Mouse (Mus musculus) liver, embryonic 16.5 days (tissue): ENCODE measurements around the gene Mylk2. TPM values are rescaled to one million over a fixed set of nuclear protein-coding genes. Genes with fewer than 3 reads are reported as not detected.

ENCODE experiments used
- ATAC-seq: fragments of 200-750 bp; cut with Nextera tagmentation; 2 replicates; pipeline ENCODE4 v1.8.0; 2017; ENCODE audit warnings: low read depth, mild to moderate bottlenecking, moderate number of reproducible peaks, moderate library complexity
- H3K27ac ChIP-seq: fragments of 300-500 bp; sonication (generic); 2 replicates; pipeline ENCODE4 v1.5.1; 2014; ENCODE audit warnings: mild to moderate bottlenecking, low read length
- H3K27me3 ChIP-seq: fragments of 300-500 bp; sonication (generic); 2 replicates; pipeline ENCODE4 v1.6.1; 2014; ENCODE audit warnings: low read depth, low read length, mixed read lengths; ENCODE audit not compliant: control insufficient read depth, insufficient read depth
- H3K36me3 ChIP-seq: fragments of 300-500 bp; sonication (generic); 2 replicates; pipeline ENCODE4 v1.6.1; 2014; ENCODE audit warnings: mild to moderate bottlenecking; ENCODE audit not compliant: control insufficient read depth, insufficient read depth
- H3K4me1 ChIP-seq: fragments of 300-500 bp; sonication (generic); 2 replicates; pipeline ENCODE4 v1.6.1; 2014; ENCODE audit warnings: low read depth, low read length, mixed read lengths; ENCODE audit not compliant: control insufficient read depth
- H3K4me2 ChIP-seq: fragments of 300-500 bp; sonication (generic); 2 replicates; pipeline ENCODE4 v1.6.1; 2014; ENCODE audit warnings: low read depth, low read length, mixed read lengths
- H3K4me3 ChIP-seq: fragments of 300-500 bp; sonication (generic); 2 replicates; pipeline ENCODE4 v1.5.1; 2014; ENCODE audit warnings: low read depth, mild to moderate bottlenecking, low read length
- H3K9ac ChIP-seq: fragments of 300-500 bp; sonication (generic); 2 replicates; pipeline ENCODE4 v1.6.1; 2014; ENCODE audit warnings: low read depth, low read length
- H3K9me3 ChIP-seq: fragments of 300-500 bp; sonication (generic); replicated peaks from 2 replicates; pipeline ENCODE4 v1.6.1; 2016; ENCODE audit warnings: low read length; ENCODE audit not compliant: control insufficient read depth
- WGBS: fragments of 180-500 bp; shearing (Covaris S2); extraction: QIAGEN DNeasy Blood & Tissue Kit; methylation state at CpG from one replicate; pipeline ENCODE4 v1.1.7; 2014; ENCODE audit not compliant: insufficient replicate concordance; 5-methylcytosine and 5-hydroxymethylcytosine counted together
- polyA plus RNA-seq: library from polyadenylated mRNA; unstranded; fragments of >200 nt; fragmentation: Nextera tagmentation; extraction: Ambion mirVana; gene quantifications from 2 replicates; pipeline ENCODE4 v1.2.1, GENCODE M21; 2015

Gene Mylk2
- polyA plus RNA-seq, 1 experiment from 2014 or later, result 0.24 TPM

GRCm38 (mm10) chr2:152947098-152947497 is 35.9 kb downstream of the Mylk2 start:
- no peak overlapping the region for H3K27ac ChIP-seq
- no peak overlapping the region for H3K9ac ChIP-seq
- H3K36me3 ChIP-seq, result no peaks in the 10 kb centered on the region
- WGBS, result 44% methylated on average over 7 of the region's 7 CpGs
- no peak overlapping the region for H3K4me3 ChIP-seq
- no peaks in the 10 kb centered on the region; the same call in 1 of the 2 replicates for H3K4me1 ChIP-seq
- H3K4me2 ChIP-seq, result no peak overlapping the region
- H3K27me3 ChIP-seq, result peaks cover 55% of the 10 kb centered on the region
- no peaks in the 10 kb centered on the region for H3K9me3 ChIP-seq
- no peak for ATAC-seq

GRCm38 (mm10) chr2:152948438-152949020 is 37.4 kb downstream of the Mylk2 start:
- WGBS, result 61% methylated on average over 5 of the region's 5 CpGs
- Histone ChIP-seq H3K4me2 (no peak overlapping the region), H3K9me3 (no peaks in the 10 kb centered on the region), H3K4me3 (no peak overlapping the region), H3K27ac (no peak overlapping the region), H3K4me1 (no peaks in the 10 kb centered on the region), H3K9ac (no peak overlapping the region), H3K36me3 (no peaks in the 10 kb centered on the region), H3K27me3 (peaks cover 49% of the 10 kb centered on the region)
- no peak for ATAC-seq

- peaks cover 35% of the 10 kb centered on the region for H3K27me3 ChIP-seq
- no peak overlapping the region; the same call in 1 of the 2 replicates for H3K4me3 ChIP-seq
- H3K4me2 ChIP-seq, result no peak overlapping the region; the same call in 1 of the 2 replicates
- no peak overlapping the region for H3K9ac ChIP-seq
- H3K4me1 ChIP-seq, result no peaks in the 10 kb centered on the region
- H3K9me3 ChIP-seq, result no peaks in the 10 kb centered on the region
- H3K27ac ChIP-seq, result no peak overlapping the region
- H3K36me3 ChIP-seq, result no peaks in the 10 kb centered on the region
- ATAC-seq, result no peak
- 36% methylated on average over 11 of the region's 11 CpGs for WGBS
These were observed 39.4 kb downstream of the Mylk2 start for GRCm38 (mm10) chr2:152950358-152951064.

GRCm38 (mm10) chr2:152951065-152951849 is 40.1 kb downstream of the Mylk2 start, which contains the start of gene Dusp15:
Gene Dusp15, minus strand, starts transcription at chr2:152951698.
- 2% methylated on average over 40 of the region's 54 CpGs for WGBS
- Histone ChIP-seq H3K4me3 (peak within 1 kb of the TSS; percentile 57), H3K9ac (0 out of 2 replicates have a peak within 1 kb of the TSS, but pooled peaks have one; percentile 28), H3K36me3 (no peaks in the 10 kb centered on the region), H3K27ac (no peak within 1 kb of the TSS), H3K9me3 (no peaks in the 10 kb centered on the region), H3K4me1 (no peaks in the 10 kb centered on the region), H3K27me3 (peaks cover 32% of the 10 kb centered on the region), H3K4me2 (peak within 1 kb of the TSS; percentile 71)
- ATAC-seq, result no peak

- Histone ChIP-seq H3K27ac (no peak overlapping the region), H3K4me2 (peak overlapping the region; percentile 71), H3K9ac (0 out of 2 replicates have a peak overlapping the region, but pooled peaks have one; percentile 28), H3K4me3 (peak overlapping the region; percentile 57), H3K4me1 (no peaks in the 10 kb centered on the region), H3K9me3 (no peaks in the 10 kb centered on the region), H3K36me3 (no peaks in the 10 kb centered on the region), H3K27me3 (peaks cover 32% of the 10 kb centered on the region)
- ATAC-seq, result no peak
- WGBS, result 16% methylated on average over 13 of the region's 13 CpGs
These were observed 40.9 kb downstream of the Mylk2 start for GRCm38 (mm10) chr2:152951850-152952720.

GRCm38 (mm10) chr2:152958116-152958515 is 47.0 kb downstream of the Mylk2 start:
- Histone ChIP-seq H3K4me2 (no peak overlapping the region), H3K4me3 (no peak overlapping the region), H3K9me3 (no peaks in the 10 kb centered on the region), H3K27ac (no peak overlapping the region), H3K4me1 (no peaks in the 10 kb centered on the region), H3K27me3 (peaks cover 4% of the 10 kb centered on the region), H3K36me3 (no peaks in the 10 kb centered on the region), H3K9ac (no peak overlapping the region)
- no peak for ATAC-seq
- WGBS, result 43% methylated on average over 3 of the region's 3 CpGs

GRCm38 (mm10) chr2:152962091-152962793 is 51.1 kb downstream of the Mylk2 start, which contains the start of gene Ttll9:
Gene Ttll9, plus strand, starts transcription at chr2:152962485.
- peak within 1 kb of the TSS; percentile 62 for H3K4me2 ChIP-seq
- no peaks in the 10 kb centered on the region for H3K36me3 ChIP-seq
- no peak within 1 kb of the TSS for H3K27ac ChIP-seq
- no peaks in the 10 kb centered on the region for H3K4me1 ChIP-seq
- peak within 1 kb of the TSS; percentile 52 for H3K4me3 ChIP-seq
- under 1% methylated on average over 34 of the region's 34 CpGs for WGBS
- H3K9me3 ChIP-seq, result no peaks in the 10 kb centered on the region
- peaks cover 5% of the 10 kb centered on the region for H3K27me3 ChIP-seq
- H3K9ac ChIP-seq, result no peak within 1 kb of the TSS
- ATAC-seq, result peak; percentile 68

- H3K4me1 ChIP-seq, result no peaks in the 10 kb centered on the region
- H3K36me3 ChIP-seq, result no peaks in the 10 kb centered on the region
- no peak overlapping the region for H3K4me3 ChIP-seq
- no peak overlapping the region for H3K9ac ChIP-seq
- no peak overlapping the region for H3K27ac ChIP-seq
- no peak for ATAC-seq
- no peaks in the 10 kb centered on the region for H3K9me3 ChIP-seq
- WGBS, result 43% methylated on average over 4 of the region's 4 CpGs
- no peak overlapping the region for H3K4me2 ChIP-seq
- peaks cover 5% of the 10 kb centered on the region for H3K27me3 ChIP-seq
These were observed 54.4 kb downstream of the Mylk2 start for GRCm38 (mm10) chr2:152965555-152965954.
